Mouse (Mus musculus): ENCODE results near the gene Pla2g4a.

DNA sequence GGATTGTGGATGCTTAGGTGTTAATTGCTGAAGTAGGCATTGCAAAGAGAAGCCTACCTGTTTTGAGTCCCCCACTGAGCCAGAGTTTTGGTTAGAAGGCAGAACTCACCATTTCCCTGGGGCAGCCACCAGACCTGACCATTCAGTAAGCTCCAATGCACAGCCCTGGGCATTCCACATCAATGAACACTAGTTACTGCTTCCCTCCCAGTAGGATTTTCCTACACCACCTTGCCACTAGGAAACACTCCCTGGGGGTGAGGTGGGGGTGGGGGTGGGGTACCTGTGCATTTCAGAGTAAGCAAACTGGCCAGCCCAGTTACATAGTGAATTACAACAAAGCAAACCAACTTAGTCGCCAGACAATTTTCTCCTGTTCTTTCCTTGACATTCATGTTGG is 10.8 kb downstream of the Pla2g4a start:
- no peak for TF ChIP-seq CTCF (IDR thresholded peaks at IDR 0.05; ENCODE audit: borderline replicate concordance, insufficient read depth, low read length)
- no peak for TF ChIP-seq POLR2A (IDR thresholded peaks at IDR 0.05; ENCODE audit: low read depth, low read length)

Measured in embryonic fibroblast, embryonic 13.5 days (primary cell).